Comparison of ENCODE assay signal across 10 mouse cellular contexts in genomic region chr13:48593181-48593580, GRCm38 (mm10). TPM values are rescaled to one million over a fixed set of nuclear protein-coding genes. Genes with fewer than 3 reads are reported as not detected.
DNase-seq lines count a peak whose midpoint lies in the region; ATAC-seq and TF ChIP-seq lines count a peak whose summit lies in the region.
"Had no signal": no experiment of that assay in that cellular context is flagged by ENCODE, and none has a peak within 500 bp of the region (broad histone marks: within the 10 kb centered on the region; RNA-seq: fewer than 3 reads in every experiment).

No protein-coding gene starts in this region.

- H3K4me2 ChIP-seq in neural tube, embryonic 11.5 days (ENCODE audit: low read depth), result 0 out of 2 replicates have a peak overlapping the region, but pooled peaks have one; percentile 3
- H3K4me2 ChIP-seq in hindbrain, postnatal 0 days (ENCODE audit: low read depth, low read length), result peak overlapping the region; percentile 41
- H3K4me2 ChIP-seq in midbrain, embryonic 11.5 days, result peak overlapping the region; percentile 41
- H3K4me2 ChIP-seq: heart, embryonic 13.5 days; limb, embryonic 12.5 days had no signal

- WGBS in neural tube, embryonic 11.5 days, result 50% methylated on average over 15 of the region's 15 CpGs
- 16% methylated on average over 15 of the region's 15 CpGs for WGBS in hindbrain, postnatal 0 days
- 17% methylated on average over 15 of the region's 15 CpGs for WGBS in midbrain, embryonic 11.5 days

- H3K9ac ChIP-seq in neural tube, embryonic 11.5 days (ENCODE audit: low read length), result peak overlapping the region; percentile 23; the same call in 1 of the 2 replicates
- no peak overlapping the region; the same call in 1 of the 2 replicates for H3K9ac ChIP-seq in hindbrain, postnatal 0 days (replicated peaks; ENCODE audit: low read length)
- H3K9ac ChIP-seq in midbrain, embryonic 11.5 days (ENCODE audit: low read length), result peak overlapping the region; percentile 49
- H3K9ac ChIP-seq: heart, embryonic 13.5 days; limb, embryonic 12.5 days had no signal

- H3K36me3 ChIP-seq in neural tube, embryonic 11.5 days (ENCODE audit: control insufficient read depth, insufficient read depth, low read length), result no peaks in the 10 kb centered on the region
- peaks cover 12% of the 10 kb centered on the region; the same call in 1 of the 2 replicates for H3K36me3 ChIP-seq in hindbrain, postnatal 0 days (ENCODE audit: insufficient read depth, low read length)
- H3K36me3 ChIP-seq in midbrain, embryonic 11.5 days (ENCODE audit: control insufficient read depth, insufficient read depth, low read length), result no peaks in the 10 kb centered on the region

- no peaks in the 10 kb centered on the region for H3K9me3 ChIP-seq in neural tube, embryonic 11.5 days (ENCODE audit: control insufficient read depth, low read length)
- H3K9me3 ChIP-seq in hindbrain, postnatal 0 days (ENCODE audit: low read length), result no peaks in the 10 kb centered on the region
- H3K9me3 ChIP-seq in midbrain, embryonic 11.5 days (ENCODE audit: control insufficient read depth, low read length), result no peaks in the 10 kb centered on the region
- H3K9me3 ChIP-seq: heart, embryonic 13.5 days; limb, embryonic 12.5 days had no signal

- peak; percentile 71 for ATAC-seq in neural tube, embryonic 11.5 days (ENCODE audit: insufficient read depth, low FRiP score, low TSS enrichment)
- ATAC-seq in hindbrain, postnatal 0 days, result peak; percentile 95
- peak; percentile 93 for ATAC-seq in midbrain, embryonic 11.5 days (ENCODE audit: low FRiP score)

- no peak overlapping the region for H3K27ac ChIP-seq in neural tube, embryonic 11.5 days (ENCODE audit: low read depth, low read length)
- H3K27ac ChIP-seq in hindbrain, postnatal 0 days, result peak overlapping the region; percentile 84
- peak overlapping the region; percentile 82 for H3K27ac ChIP-seq in midbrain, embryonic 11.5 days (ENCODE audit: low read depth, low read length)
- H3K27ac ChIP-seq: heart, embryonic 13.5 days had no signal

- 0 out of 2 replicates have a peak, but pooled peaks cover 3% of the 10 kb centered on the region for H3K4me1 ChIP-seq in neural tube, embryonic 11.5 days (ENCODE audit: control insufficient read depth, insufficient read depth, low read length)
- H3K4me1 ChIP-seq in hindbrain, postnatal 0 days (ENCODE audit: insufficient read depth, low read length), result no peaks in the 10 kb centered on the region; the same call in 1 of the 2 replicates
- peaks cover 20% of the 10 kb centered on the region for H3K4me1 ChIP-seq in midbrain, embryonic 11.5 days (ENCODE audit: control insufficient read depth, insufficient read depth, low read length)

- peak; percentile 41 for DNase-seq in neural tube, embryonic 11.5 days (ENCODE audit: low spot score)
- DNase-seq in neural tube, embryonic 10.5 days (ENCODE audit: extremely low spot score, low spot score), result no peak
- DNase-seq in hindbrain, postnatal 0 days (ENCODE audit: low spot score), result peak; percentile 82
- DNase-seq in midbrain, embryonic 11.5 days (ENCODE audit: low spot score, missing footprints), result peak; percentile 90
- no peak for DNase-seq in ovary, postnatal 36 days (ENCODE audit: low spot score)
- DNase-seq in spleen, postnatal 4 days (ENCODE audit: low spot score in 2 of 2), result no peak
- DNase-seq in adipocyte (ENCODE audit: low spot score), result no peak
- DNase-seq in urinary bladder, postnatal 14 days (ENCODE audit: low spot score), result no peak

- H3K4me3 ChIP-seq in neural tube, embryonic 11.5 days (ENCODE audit: low read depth, low read length), result no peak overlapping the region
- peak overlapping the region; percentile 19 for H3K4me3 ChIP-seq in hindbrain, postnatal 0 days (ENCODE audit: low read length)
- H3K4me3 ChIP-seq in midbrain, embryonic 11.5 days (ENCODE audit: low read depth, low read length), result peak overlapping the region; percentile 16; the same call in 1 of the 2 replicates
- H3K4me3 ChIP-seq: heart, embryonic 13.5 days; limb, embryonic 12.5 days had no signal

- no peaks in the 10 kb centered on the region for H3K27me3 ChIP-seq in neural tube, embryonic 11.5 days (ENCODE audit: control insufficient read depth, insufficient read depth, low read length)
- no peaks in the 10 kb centered on the region for H3K27me3 ChIP-seq in hindbrain, postnatal 0 days (ENCODE audit: insufficient read depth, low read length)
- no peaks in the 10 kb centered on the region for H3K27me3 ChIP-seq in midbrain, embryonic 11.5 days (ENCODE audit: control insufficient read depth, insufficient read depth, low read length)
- H3K27me3 ChIP-seq: heart, embryonic 13.5 days; limb, embryonic 12.5 days had no signal

- TF ChIP-seq CTCF in hindbrain, postnatal 0 days (IDR thresholded peaks at IDR 0.05; ENCODE audit: low read depth), result no peak

RNA-seq across cellular contexts. Expression of gene Ptpdc1, which starts 32.3 kb away (rescaled TPM):
- 14.5 and 15.0 TPM in 2 replicates for polyA plus RNA-seq in neural tube, embryonic 11.5 days (2014; fragmentation: Nextera tagmentation; extraction: Ambion mirVana)
- 16.3 and 30.8 TPM in 2 replicates for total RNA-seq in hindbrain, postnatal 0 days (2014; rRNA removed)
- 13.0 and 13.5 TPM in 2 replicates for polyA plus RNA-seq in hindbrain, postnatal 0 days (2015; fragmentation: Nextera tagmentation; extraction: Ambion mirVana)
- polyA plus RNA-seq in midbrain, embryonic 11.5 days (2014; fragmentation: Nextera tagmentation; extraction: Ambion mirVana), result 17.2 and 17.8 TPM in 2 replicates

Comparison
In these comparisons a context has a peak if more than half of its experiments do, and no peak if none do; other contexts are left out.
1. DNase-seq: peak in neural tube, embryonic 11.5 days (single experiment), hindbrain, postnatal 0 days (single experiment) and midbrain, embryonic 11.5 days (single experiment); none in neural tube, embryonic 10.5 days (single experiment), ovary, postnatal 36 days (single experiment), spleen, postnatal 4 days (0 of 2), adipocyte (single experiment) and urinary bladder, postnatal 14 days (single experiment).
2. Peak in every context shown above with its lines, with median percentiles within 50 percentile points of each other: ATAC-seq and H3K4me2 ChIP-seq.